Mouse (Mus musculus): ENCODE measurements at regions not wholly inside any gene's neighbourhood (a gene's known extent, or its start where the extent isn't known, plus 50 kb on each side); places are given as distances from the start of the nearest gene placed in this dataset.
"Not testable (repeated sequence)": the region's sequence is repeated elsewhere in the genome, so short reads cannot be mapped to it uniquely, and the experiment has no call there.

DNA sequence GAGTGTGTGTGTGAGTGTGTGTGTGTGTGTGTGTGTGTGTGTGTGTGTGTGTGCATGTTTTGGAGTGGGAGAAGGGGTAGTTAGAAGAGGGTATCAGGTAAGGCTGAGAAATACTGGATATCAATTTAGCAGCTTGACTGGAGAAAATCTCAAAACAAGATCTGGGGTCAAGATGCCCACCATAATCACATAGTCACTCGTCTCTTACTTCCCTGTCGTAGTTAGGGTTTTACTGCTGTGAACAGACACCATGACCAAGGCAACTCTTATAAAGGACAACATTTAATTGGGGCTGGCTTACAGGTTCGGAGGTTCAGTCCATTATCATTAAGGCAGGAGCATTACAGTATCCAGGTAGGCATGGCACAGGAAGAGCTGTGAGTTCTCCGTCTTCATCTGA, 177.4 kb downstream of the Ifng start:
- not testable (repeated sequence) for H3K27me3 ChIP-seq (replicated peaks); H3K36me3 ChIP-seq; H3K4me3 ChIP-seq; H3K4me2 ChIP-seq (replicated peaks); H3K4me1 ChIP-seq; H3K9me3 ChIP-seq; H3K27ac ChIP-seq; H3K9ac ChIP-seq; ATAC-seq (ENCODE audit: low FRiP score, low read depth)
- 95% methylated on average over 4 of the region's 4 CpGs for WGBS

DNA sequence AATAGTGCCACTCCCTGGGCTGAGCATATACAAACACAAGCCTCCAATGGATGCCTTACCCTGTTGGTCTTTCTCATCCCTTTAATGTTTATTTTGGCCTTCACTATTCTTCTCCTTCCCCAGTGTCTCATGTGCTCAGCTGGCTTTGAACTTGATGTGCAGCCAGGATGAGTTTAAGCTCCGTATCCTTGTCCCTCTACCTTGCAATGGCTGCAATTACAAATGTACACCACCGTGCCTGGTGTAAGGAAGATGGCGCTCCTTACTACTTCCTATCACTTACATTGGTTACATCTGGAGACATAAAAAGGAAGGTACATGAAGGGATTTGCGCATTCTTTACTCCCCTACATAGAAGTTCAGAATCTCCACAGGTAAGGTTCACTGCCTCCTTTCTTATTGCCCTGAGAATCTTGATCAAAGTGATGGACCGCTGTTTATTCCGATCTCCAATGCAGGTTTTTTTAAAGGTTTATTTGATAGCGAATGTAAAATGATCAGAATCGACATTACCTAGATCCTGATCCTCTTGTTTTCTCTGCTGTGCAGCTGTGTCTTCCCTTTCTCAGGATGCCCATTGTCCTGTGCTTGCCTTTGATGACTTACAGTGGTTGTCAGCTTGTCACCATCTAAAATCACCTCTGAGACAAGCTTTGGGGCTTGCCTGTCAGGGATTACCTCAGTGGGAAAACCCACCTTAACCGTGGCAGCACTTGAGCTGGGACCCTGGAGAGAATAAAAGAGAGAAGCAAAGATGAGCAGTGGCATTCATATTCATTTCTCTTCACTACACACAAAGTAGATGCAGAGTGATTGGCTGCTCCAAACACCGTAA, 178.1 kb downstream of the Ifng start:
- Histone ChIP-seq H3K4me2 (replicated peaks) (no peak overlapping the region), H3K27me3 (replicated peaks) (no peaks in the 10 kb centered on the region), H3K9ac (no peak overlapping the region), H3K27ac (no peak overlapping the region), H3K4me3 (no peak overlapping the region), H3K9me3 (no peaks in the 10 kb centered on the region), H3K36me3 (no peaks in the 10 kb centered on the region), H3K4me1 (no peaks in the 10 kb centered on the region)
- no peak for ATAC-seq (ENCODE audit: low FRiP score, low read depth)
- WGBS: 94% methylated on average over 10 of the region's 10 CpGs

DNA sequence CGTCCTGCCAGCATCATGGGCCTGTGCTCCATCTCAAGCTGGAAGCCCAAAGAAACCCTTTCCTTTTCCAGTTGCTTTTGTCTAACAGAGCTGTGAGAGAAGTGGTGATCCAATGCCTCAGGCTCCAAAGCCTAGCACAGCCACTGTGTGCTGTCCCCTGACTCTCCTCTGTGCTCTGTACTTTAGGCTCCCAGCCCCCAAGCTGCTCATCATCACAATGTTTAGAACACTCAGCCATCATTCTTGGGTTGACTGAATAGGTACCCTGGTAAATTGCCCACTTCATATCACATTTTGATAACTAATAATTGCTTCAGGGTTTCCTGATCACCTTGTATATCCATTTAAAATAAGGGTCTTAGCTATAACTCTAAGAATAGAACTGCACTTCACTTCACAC, 178.8 kb downstream of the Ifng start:
- Histone ChIP-seq H3K4me3 (no peak overlapping the region), H3K4me2 (replicated peaks) (no peak overlapping the region), H3K9me3 (no peaks in the 10 kb centered on the region), H3K27me3 (replicated peaks) (no peaks in the 10 kb centered on the region), H3K4me1 (no peaks in the 10 kb centered on the region), H3K36me3 (no peaks in the 10 kb centered on the region), H3K9ac (no peak overlapping the region), H3K27ac (no peak overlapping the region)
- ATAC-seq (ENCODE audit: low FRiP score, low read depth): no peak
- WGBS: 83% methylated on average over 1 of the region's 1 CpGs

DNA sequence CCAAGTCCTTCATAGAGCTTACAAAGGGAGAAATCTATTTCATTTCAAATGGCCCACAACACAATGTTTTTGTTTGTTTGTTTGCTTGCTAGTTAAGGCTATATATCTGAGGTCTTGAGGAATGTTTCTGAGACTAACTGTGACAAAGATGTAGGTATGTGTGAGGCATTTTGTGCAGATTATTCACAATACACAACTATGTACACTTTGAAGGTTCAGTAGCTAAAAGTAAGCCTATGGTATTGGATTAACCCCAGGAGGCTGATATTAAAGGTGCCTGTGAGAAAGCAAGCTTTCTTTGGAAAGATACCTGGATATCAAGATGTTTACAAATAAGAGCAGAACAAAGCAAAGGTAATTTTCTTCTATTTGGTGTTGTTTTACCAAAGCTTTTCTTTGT, 179.8 kb downstream of the Ifng start:
- H3K4me1 ChIP-seq: no peaks in the 10 kb centered on the region
- no peak overlapping the region for H3K9ac ChIP-seq
- no peaks in the 10 kb centered on the region for H3K27me3 ChIP-seq (replicated peaks)
- no peak for ATAC-seq (ENCODE audit: low FRiP score, low read depth)
- no peak overlapping the region for H3K4me3 ChIP-seq
- H3K9me3 ChIP-seq: no peaks in the 10 kb centered on the region
- no peak overlapping the region for H3K27ac ChIP-seq
- no peak overlapping the region for H3K4me2 ChIP-seq (replicated peaks)
- no peaks in the 10 kb centered on the region for H3K36me3 ChIP-seq

DNA sequence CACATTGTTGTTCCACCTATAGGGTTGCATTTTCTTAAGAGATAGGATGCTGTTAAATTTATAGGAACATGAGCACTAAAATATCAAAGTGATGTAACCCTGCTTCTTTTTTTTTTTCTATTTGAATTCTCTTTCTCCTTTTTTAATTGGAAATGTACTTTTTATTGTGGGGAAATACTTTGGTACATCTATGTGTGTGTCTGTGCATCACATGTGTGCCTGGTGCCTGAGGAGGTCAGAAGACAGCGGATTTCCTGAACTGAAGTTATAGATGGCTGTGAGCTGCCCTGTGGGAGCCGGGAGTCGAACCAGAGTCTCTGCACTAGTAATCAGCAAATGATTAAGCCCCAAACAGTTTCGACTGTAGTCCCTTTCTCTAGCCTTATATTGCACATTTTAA, 180.7 kb downstream of the Ifng start:
- Histone ChIP-seq H3K27me3 (replicated peaks) (no peaks in the 10 kb centered on the region), H3K36me3 (no peaks in the 10 kb centered on the region), H3K4me1 (no peaks in the 10 kb centered on the region), H3K9ac (no peak overlapping the region), H3K4me3 (no peak overlapping the region), H3K9me3 (no peaks in the 10 kb centered on the region), H3K4me2 (replicated peaks) (no peak overlapping the region), H3K27ac (no peak overlapping the region)
- WGBS: 87% methylated on average over 4 of the region's 4 CpGs
- no peak for ATAC-seq (ENCODE audit: low FRiP score, low read depth)

DNA sequence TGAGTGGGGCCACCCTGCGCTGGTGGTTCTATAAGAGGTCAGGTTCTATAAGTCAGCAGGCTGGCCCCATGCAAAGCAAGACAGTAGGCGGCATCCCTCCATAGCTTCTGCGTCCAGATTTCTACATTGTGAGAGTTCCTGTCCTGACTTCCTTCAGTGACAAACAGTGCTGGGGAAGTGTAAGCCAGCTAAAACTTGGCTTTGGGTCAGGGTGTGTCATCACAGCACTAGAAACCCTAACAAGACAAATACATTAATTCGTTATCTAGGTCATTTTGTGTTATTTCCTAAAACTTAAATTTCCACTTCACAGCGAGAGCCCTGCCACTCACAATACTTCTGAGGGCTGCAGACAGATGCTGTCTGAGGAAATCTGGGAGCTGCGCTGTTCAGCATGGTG, 181.3 kb downstream of the Ifng start:
- H3K4me2 ChIP-seq (replicated peaks): no peak overlapping the region
- H3K27me3 ChIP-seq (replicated peaks): no peaks in the 10 kb centered on the region
- WGBS: 85% methylated on average over 6 of the region's 6 CpGs
- H3K36me3 ChIP-seq: no peaks in the 10 kb centered on the region
- ATAC-seq (ENCODE audit: low FRiP score, low read depth): no peak
- H3K27ac ChIP-seq: no peak overlapping the region
- no peak overlapping the region for H3K9ac ChIP-seq
- no peaks in the 10 kb centered on the region for H3K9me3 ChIP-seq
- no peak overlapping the region for H3K4me3 ChIP-seq
- H3K4me1 ChIP-seq: no peaks in the 10 kb centered on the region

DNA sequence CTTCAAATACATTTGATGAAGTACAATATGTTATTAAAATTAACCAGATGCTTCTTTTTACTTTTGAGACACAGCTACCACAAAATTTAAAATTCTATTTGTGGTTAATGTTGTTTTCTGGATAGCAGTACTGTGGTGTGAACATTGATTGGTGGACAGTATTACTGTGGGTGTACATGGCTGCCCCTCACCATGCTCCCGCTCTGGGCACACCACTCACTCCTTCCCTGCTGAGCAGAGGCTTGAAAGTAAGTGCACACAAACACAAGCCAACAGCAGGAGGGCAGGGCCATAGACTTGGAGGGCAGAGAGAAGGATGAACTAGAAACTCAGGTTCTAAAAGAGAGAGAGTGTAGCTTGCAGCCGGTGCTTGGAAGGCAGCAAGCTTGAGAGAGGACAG, 182.1 kb downstream of the Ifng start:
- H3K9me3 ChIP-seq: no peaks in the 10 kb centered on the region
- no peak overlapping the region for H3K27ac ChIP-seq
- no peaks in the 10 kb centered on the region for H3K27me3 ChIP-seq (replicated peaks)
- no peaks in the 10 kb centered on the region for H3K36me3 ChIP-seq
- H3K4me3 ChIP-seq: no peak overlapping the region
- H3K4me1 ChIP-seq: no peaks in the 10 kb centered on the region
- no peak for ATAC-seq (ENCODE audit: low FRiP score, low read depth)
- no peak overlapping the region for H3K9ac ChIP-seq
- H3K4me2 ChIP-seq (replicated peaks): no peak overlapping the region
- WGBS: 73% methylated on average over 2 of the region's 2 CpGs

DNA sequence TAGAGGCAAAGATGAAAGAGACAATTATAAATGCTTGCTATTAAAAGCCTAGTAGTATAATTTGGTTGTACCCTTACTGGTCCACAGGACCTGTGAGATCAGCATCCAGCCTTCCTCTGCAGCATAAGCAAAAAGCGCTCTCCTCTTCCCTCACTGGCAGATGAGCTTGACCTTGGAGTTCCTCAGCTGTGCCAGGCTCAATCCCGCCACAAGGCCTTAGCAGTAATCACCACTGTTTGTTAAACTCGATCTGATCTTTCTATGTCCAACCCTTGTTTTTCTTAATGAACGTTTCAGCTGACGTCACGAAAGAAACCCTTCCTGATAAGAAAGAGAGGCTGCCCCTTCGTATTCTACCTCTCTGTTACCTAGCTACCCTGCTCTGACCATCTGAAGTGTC, 183.5 kb downstream of the Ifng start:
- H3K27ac ChIP-seq: no peak overlapping the region
- ATAC-seq (ENCODE audit: low FRiP score, low read depth): no peak

DNA sequence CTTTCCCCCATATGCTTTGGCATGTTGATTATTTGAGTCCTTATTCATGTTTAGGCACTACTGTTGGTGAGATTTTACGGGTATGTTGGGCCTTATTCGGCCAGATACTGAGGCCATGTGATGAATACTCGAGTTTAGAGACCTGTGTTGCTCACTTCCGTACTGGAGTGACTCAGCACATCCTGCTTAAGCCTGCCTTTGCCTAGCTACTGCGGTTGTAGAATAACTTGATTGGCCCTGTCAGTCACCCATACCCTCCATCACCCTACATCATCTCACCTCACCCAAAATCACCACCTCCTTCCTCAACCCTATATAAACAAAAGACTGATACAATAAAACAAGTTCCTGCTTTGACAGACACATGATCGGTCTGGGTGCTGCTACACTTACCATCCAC, 187.2 kb downstream of the Ifng start:
- no peak overlapping the region for H3K4me2 ChIP-seq (replicated peaks)
- ATAC-seq (ENCODE audit: low FRiP score, low read depth): no peak
- no peak overlapping the region for H3K9ac ChIP-seq
- 92% methylated on average over 6 of the region's 6 CpGs for WGBS
- H3K27ac ChIP-seq: no peak overlapping the region
- H3K27me3 ChIP-seq (replicated peaks): no peaks in the 10 kb centered on the region
- no peaks in the 10 kb centered on the region for H3K9me3 ChIP-seq
- H3K36me3 ChIP-seq: no peaks in the 10 kb centered on the region
- H3K4me3 ChIP-seq: no peak overlapping the region
- no peaks in the 10 kb centered on the region for H3K4me1 ChIP-seq

More for the DNA sequence above, 183.5 kb downstream of the Ifng start:
- no peak overlapping the region for H3K4me3 ChIP-seq
- no peaks in the 10 kb centered on the region for H3K36me3 ChIP-seq
- H3K9me3 ChIP-seq: no peaks in the 10 kb centered on the region
- H3K9ac ChIP-seq: no peak overlapping the region
- no peaks in the 10 kb centered on the region for H3K27me3 ChIP-seq (replicated peaks)
- 92% methylated on average over 7 of the region's 7 CpGs for WGBS
- no peak overlapping the region for H3K4me2 ChIP-seq (replicated peaks)
- no peaks in the 10 kb centered on the region for H3K4me1 ChIP-seq

DNA sequence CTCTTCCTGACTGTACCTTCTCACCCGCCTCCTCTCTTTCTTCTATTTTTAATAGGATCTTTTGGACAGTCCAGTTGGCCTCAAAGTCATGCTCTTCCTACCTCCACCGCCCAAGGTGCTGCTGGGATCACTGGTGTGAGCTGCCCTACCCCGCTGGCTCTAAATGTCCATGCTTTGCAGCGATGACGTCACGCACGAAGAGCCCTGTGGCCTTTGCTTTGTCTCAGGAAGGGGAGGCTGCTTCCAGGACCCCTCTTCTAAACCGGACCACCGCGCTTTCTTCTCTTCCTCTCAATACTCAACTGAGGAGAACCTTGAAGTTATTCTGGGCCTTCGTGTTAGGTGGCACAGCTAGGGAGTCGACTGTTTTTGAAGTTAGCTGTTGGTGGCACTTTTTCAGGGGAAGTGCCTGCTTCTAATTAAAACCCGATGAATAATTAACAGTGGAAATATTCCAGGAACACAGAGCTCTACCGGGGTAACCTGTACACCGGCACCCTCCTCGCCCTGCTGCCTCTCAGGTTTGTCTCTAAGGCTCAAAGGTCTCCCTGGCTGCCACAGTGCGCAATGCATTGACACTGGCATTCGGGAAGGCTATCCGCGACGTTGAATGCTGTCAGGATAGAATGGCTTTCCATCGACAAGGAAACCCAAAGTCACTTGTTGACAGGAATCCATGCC, 188.7 kb downstream of the Ifng start:
- Histone ChIP-seq H3K9ac (no peak overlapping the region), H3K9me3 (no peaks in the 10 kb centered on the region), H3K27ac (no peak overlapping the region), H3K4me3 (no peak overlapping the region), H3K4me2 (replicated peaks) (no peak overlapping the region), H3K4me1 (no peaks in the 10 kb centered on the region), H3K36me3 (no peaks in the 10 kb centered on the region), H3K27me3 (replicated peaks) (no peaks in the 10 kb centered on the region)
- 92% methylated on average over 22 of the region's 22 CpGs for WGBS
- ATAC-seq (ENCODE audit: low FRiP score, low read depth): no peak

DNA sequence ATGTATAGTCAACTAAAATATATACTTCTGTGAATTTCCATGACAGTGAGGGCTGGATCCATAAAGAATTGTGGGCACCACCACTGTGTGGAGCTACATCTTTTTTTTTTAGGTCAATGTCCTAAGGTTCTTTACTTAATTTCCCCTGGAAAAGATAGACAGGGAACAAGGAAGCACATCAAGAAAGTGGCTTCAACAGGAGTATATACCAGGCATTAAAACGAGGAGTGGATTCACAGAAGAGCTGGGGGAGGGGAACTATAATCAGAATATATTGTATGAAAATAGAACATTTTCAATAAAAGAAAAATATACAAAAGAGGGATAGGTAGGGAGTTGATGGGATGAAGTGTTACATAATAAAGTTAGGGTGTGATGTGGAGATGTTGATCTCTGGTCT, 190.9 kb downstream of the Ifng start:
- ATAC-seq (ENCODE audit: low FRiP score, low read depth): no peak
- Histone ChIP-seq H3K9me3 (no peaks in the 10 kb centered on the region), H3K36me3 (no peaks in the 10 kb centered on the region), H3K4me2 (replicated peaks) (no peak overlapping the region), H3K27me3 (replicated peaks) (no peaks in the 10 kb centered on the region), H3K9ac (no peak overlapping the region), H3K4me3 (no peak overlapping the region), H3K4me1 (no peaks in the 10 kb centered on the region), H3K27ac (no peak overlapping the region)
- WGBS: 90% methylated on average over 1 of the region's 1 CpGs

DNA sequence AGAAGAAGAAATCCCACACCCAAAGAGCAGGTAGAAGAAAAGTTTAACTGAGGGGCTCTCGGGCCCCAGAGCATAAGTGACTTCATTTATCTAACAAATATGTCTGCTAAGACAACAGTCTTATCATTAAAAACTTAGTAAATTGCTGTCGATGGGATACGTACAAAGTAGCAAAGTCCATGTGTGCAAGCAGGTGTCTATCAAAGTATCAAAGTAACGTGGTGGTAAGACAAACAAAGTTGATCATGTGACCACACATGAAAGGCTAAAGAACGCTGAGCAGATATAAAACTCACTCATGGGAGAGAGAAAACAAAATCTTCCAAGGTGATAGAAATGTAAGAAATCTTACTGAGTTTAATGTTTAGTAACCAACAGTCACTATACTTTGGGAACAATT, 191.3 kb downstream of the Ifng start:
- 92% methylated on average over 5 of the region's 5 CpGs for WGBS

DNA sequence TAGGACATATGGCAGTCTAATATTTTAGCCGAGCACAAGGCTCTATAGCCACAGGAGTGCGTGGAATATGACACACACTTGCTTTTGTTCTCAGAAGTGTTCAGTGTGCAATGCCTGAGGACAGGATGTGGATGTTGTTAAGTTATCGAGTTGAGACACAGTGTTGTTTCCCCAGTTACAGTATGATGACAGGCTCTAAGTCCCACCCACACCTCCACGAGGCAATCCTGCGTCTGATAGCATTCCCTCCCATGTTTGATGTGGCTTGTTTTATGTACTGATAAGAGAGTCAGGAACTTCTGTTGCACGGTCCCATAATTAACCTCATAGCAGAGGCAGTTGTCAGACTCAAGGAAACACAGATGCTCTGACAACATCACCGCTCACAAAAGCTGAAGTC, 192.6 kb downstream of the Ifng start:
- Histone ChIP-seq H3K4me3 (no peak overlapping the region), H3K4me1 (no peaks in the 10 kb centered on the region), H3K27me3 (replicated peaks) (no peaks in the 10 kb centered on the region), H3K27ac (no peak overlapping the region), H3K4me2 (replicated peaks) (no peak overlapping the region), H3K9me3 (no peaks in the 10 kb centered on the region), H3K9ac (no peak overlapping the region), H3K36me3 (no peaks in the 10 kb centered on the region)
- ATAC-seq (ENCODE audit: low FRiP score, low read depth): no peak
- WGBS: 82% methylated on average over 7 of the region's 7 CpGs

More for the DNA sequence above, 191.3 kb downstream of the Ifng start:
- no peaks in the 10 kb centered on the region for H3K27me3 ChIP-seq (replicated peaks)
- H3K36me3 ChIP-seq: no peaks in the 10 kb centered on the region
- no peaks in the 10 kb centered on the region for H3K9me3 ChIP-seq
- H3K4me1 ChIP-seq: no peaks in the 10 kb centered on the region
- H3K9ac ChIP-seq: no peak overlapping the region
- H3K27ac ChIP-seq: no peak overlapping the region
- no peak for ATAC-seq (ENCODE audit: low FRiP score, low read depth)
- H3K4me2 ChIP-seq (replicated peaks): no peak overlapping the region
- H3K4me3 ChIP-seq: no peak overlapping the region

All from neural tube, embryonic 12.5 days (tissue).